Mouse (Mus musculus) embryonic facial prominence, embryonic 12.5 days (tissue): ENCODE results near the gene Mrps18b. TPM values are rescaled to one million over a fixed set of nuclear protein-coding genes. Genes with fewer than 3 reads are reported as not detected.

ENCODE experiments used
- ATAC-seq: fragments of 200-750 bp; cut with Nextera tagmentation; 2 replicates; pipeline ENCODE4 v1.8.0; 2017; ENCODE audit not compliant: insufficient number of reproducible peaks, insufficient read depth, low FRiP score, low TSS enrichment
- H3K27ac ChIP-seq: fragments of 300-500 bp; sonication (generic); 2 replicates; pipeline ENCODE4 v1.5.1; 2016; ENCODE audit warnings: mild to moderate bottlenecking
- H3K27me3 ChIP-seq: fragments of 300-500 bp; sonication (generic); 2 replicates; pipeline ENCODE4 v1.6.1; 2016; ENCODE audit warnings: mild to moderate bottlenecking, moderate library complexity
- H3K36me3 ChIP-seq: fragments of 300-500 bp; sonication (generic); 2 replicates; pipeline ENCODE4 v1.6.1; 2016; ENCODE audit warnings: mild to moderate bottlenecking
- H3K4me1 ChIP-seq: fragments of 300-500 bp; sonication (generic); 2 replicates; pipeline ENCODE4 v1.6.1; 2016
- H3K4me2 ChIP-seq: fragments of 300-500 bp; sonication (generic); replicated peaks from 2 replicates; pipeline ENCODE4 v1.6.1; 2016; ENCODE audit warnings: mild to moderate bottlenecking, moderate library complexity
- H3K4me3 ChIP-seq: fragments of 300-500 bp; sonication (generic); 2 replicates; pipeline ENCODE4 v1.5.1; 2016; ENCODE audit warnings: mild to moderate bottlenecking
- H3K9ac ChIP-seq: fragments of 300-500 bp; sonication (generic); 2 replicates; pipeline ENCODE4 v1.6.1; 2016; ENCODE audit warnings: mild to moderate bottlenecking, moderate library complexity
- H3K9me3 ChIP-seq: fragments of 300-500 bp; sonication (generic); 2 replicates; pipeline ENCODE4 v1.6.1; 2016; ENCODE audit warnings: mild to moderate bottlenecking, moderate library complexity
- WGBS: fragments of 180-500 bp; shearing (Covaris S2); methylation state at CpG from one replicate; pipeline ENCODE4 v1.1.7; 2016; 5-methylcytosine and 5-hydroxymethylcytosine counted together
- polyA plus RNA-seq: library from polyadenylated mRNA; unstranded; fragments of >200 nt; fragmentation: Nextera tagmentation; extraction: Ambion mirVana; gene quantifications from 2 replicates; pipeline ENCODE4 v1.2.1, GENCODE M21; 2016

The Mrps18b gene
- polyA plus RNA-seq, 1 experiment from 2014 or later, result 65.6 TPM

GRCm38 (mm10) chr17:35930627-35931026 lies 14.4 kb upstream of the Mrps18b start:
- ATAC-seq, result peak; percentile 24; the same call in 1 of the 2 replicates
- Histone ChIP-seq H3K4me2 (no peak overlapping the region), H3K27ac (no peak overlapping the region), H3K36me3 (peaks cover 60% of the 10 kb centered on the region), H3K4me3 (no peak overlapping the region), H3K4me1 (no peaks in the 10 kb centered on the region), H3K9ac (no peak overlapping the region), H3K27me3 (no peaks in the 10 kb centered on the region), H3K9me3 (no peaks in the 10 kb centered on the region)
- 94% methylated on average over 12 of the region's 12 CpGs for WGBS

GRCm38 (mm10) chr17:35929534-35929933 lies 13.3 kb upstream of the Mrps18b start:
- Histone ChIP-seq H3K36me3 (peaks cover 71% of the 10 kb centered on the region), H3K27me3 (no peaks in the 10 kb centered on the region), H3K4me1 (no peaks in the 10 kb centered on the region), H3K27ac (no peak overlapping the region), H3K9me3 (no peaks in the 10 kb centered on the region), H3K9ac (no peak overlapping the region), H3K4me3 (no peak overlapping the region), H3K4me2 (no peak overlapping the region)
- WGBS, result 96% methylated on average over 2 of the region's 2 CpGs
- no peak for ATAC-seq

- 83% methylated on average over 1 of the region's 1 CpGs for WGBS
Measured at GRCm38 (mm10) chr17:35927471-35927870, 11.3 kb upstream of the Mrps18b start.

GRCm38 (mm10) chr17:35923281-35923680 lies 7.1 kb upstream of the Mrps18b start:
- no peak overlapping the region for H3K27ac ChIP-seq
- WGBS, result 89% methylated on average over 4 of the region's 4 CpGs

More at GRCm38 (mm10) chr17:35927471-35927870, 11.3 kb upstream of the Mrps18b start:
- no peak for ATAC-seq
- Histone ChIP-seq H3K4me3 (no peak overlapping the region), H3K27me3 (no peaks in the 10 kb centered on the region), H3K9ac (no peak overlapping the region), H3K9me3 (no peaks in the 10 kb centered on the region), H3K4me2 (no peak overlapping the region), H3K27ac (no peak overlapping the region), H3K4me1 (no peaks in the 10 kb centered on the region), H3K36me3 (peaks cover 86% of the 10 kb centered on the region)

GRCm38 (mm10) chr17:35922566-35922965 lies 6.4 kb upstream of the Mrps18b start:
- H3K4me2 ChIP-seq, result no peak overlapping the region
- no peak for ATAC-seq
- no peaks in the 10 kb centered on the region for H3K27me3 ChIP-seq
- peaks cover 47% of the 10 kb centered on the region for H3K36me3 ChIP-seq
- H3K4me1 ChIP-seq, result peaks cover 19% of the 10 kb centered on the region
- H3K27ac ChIP-seq, result no peak overlapping the region
- H3K4me3 ChIP-seq, result no peak overlapping the region
- no peaks in the 10 kb centered on the region for H3K9me3 ChIP-seq
- 82% methylated on average over 3 of the region's 3 CpGs for WGBS
- no peak overlapping the region for H3K9ac ChIP-seq

More at GRCm38 (mm10) chr17:35923281-35923680, 7.1 kb upstream of the Mrps18b start:
- Histone ChIP-seq H3K4me3 (no peak overlapping the region), H3K9ac (no peak overlapping the region), H3K27me3 (no peaks in the 10 kb centered on the region), H3K4me2 (no peak overlapping the region), H3K9me3 (no peaks in the 10 kb centered on the region), H3K4me1 (peaks cover 19% of the 10 kb centered on the region), H3K36me3 (peaks cover 54% of the 10 kb centered on the region)
- no peak for ATAC-seq

- ATAC-seq, result no peak
- Histone ChIP-seq H3K4me2 (no peak overlapping the region), H3K27ac (no peak overlapping the region), H3K27me3 (no peaks in the 10 kb centered on the region), H3K4me3 (no peak overlapping the region), H3K4me1 (peaks cover 19% of the 10 kb centered on the region), H3K36me3 (peaks cover 41% of the 10 kb centered on the region), H3K9me3 (no peaks in the 10 kb centered on the region), H3K9ac (no peak overlapping the region)
- WGBS, result 88% methylated on average over 4 of the region's 4 CpGs
Measured at GRCm38 (mm10) chr17:35921710-35922109, 5.5 kb upstream of the Mrps18b start.

GRCm38 (mm10) chr17:35920862-35921562 lies 4.8 kb upstream of the Mrps18b start:
- WGBS, result 80% methylated on average over 5 of the region's 5 CpGs
- no peaks in the 10 kb centered on the region for H3K9me3 ChIP-seq
- no peak overlapping the region for H3K9ac ChIP-seq
- H3K4me1 ChIP-seq, result peaks cover 19% of the 10 kb centered on the region
- ATAC-seq, result no peak
- H3K4me3 ChIP-seq, result no peak overlapping the region
- no peak overlapping the region for H3K4me2 ChIP-seq
- H3K27ac ChIP-seq, result no peak overlapping the region
- no peaks in the 10 kb centered on the region for H3K27me3 ChIP-seq
- H3K36me3 ChIP-seq, result peaks cover 34% of the 10 kb centered on the region

- no peaks in the 10 kb centered on the region for H3K27me3 ChIP-seq
- H3K4me1 ChIP-seq, result peaks cover 22% of the 10 kb centered on the region
- H3K4me2 ChIP-seq, result peak overlapping the region; percentile 89
- no peak for ATAC-seq
- no peaks in the 10 kb centered on the region for H3K9me3 ChIP-seq
- H3K36me3 ChIP-seq, result peaks cover 28% of the 10 kb centered on the region
- H3K4me3 ChIP-seq, result no peak overlapping the region; the same call in 1 of the 2 replicates
- WGBS, result 83% methylated on average over 1 of the region's 1 CpGs
- H3K27ac ChIP-seq, result peak overlapping the region; percentile 98
- no peak overlapping the region for H3K9ac ChIP-seq
Measured at GRCm38 (mm10) chr17:35920384-35920783, 4.2 kb upstream of the Mrps18b start.

- 57% methylated on average over 6 of the region's 6 CpGs for WGBS
Measured at GRCm38 (mm10) chr17:35919864-35920301, 3.7 kb upstream of the Mrps18b start.

GRCm38 (mm10) chr17:35919060-35919715 lies 3.0 kb upstream of the Mrps18b start:
- peak overlapping the region; percentile 57 for H3K4me3 ChIP-seq
- H3K36me3 ChIP-seq, result peaks cover 16% of the 10 kb centered on the region
- H3K27ac ChIP-seq, result peak overlapping the region; percentile 98
- H3K27me3 ChIP-seq, result no peaks in the 10 kb centered on the region
- peak overlapping the region; percentile 82 for H3K9ac ChIP-seq
- no peaks in the 10 kb centered on the region for H3K9me3 ChIP-seq
- 14% methylated on average over 7 of the region's 7 CpGs for WGBS
- ATAC-seq, result peak; percentile 25; the same call in 1 of the 2 replicates
- peak overlapping the region; percentile 89 for H3K4me2 ChIP-seq
- H3K4me1 ChIP-seq, result peaks cover 23% of the 10 kb centered on the region

More at GRCm38 (mm10) chr17:35919864-35920301, 3.7 kb upstream of the Mrps18b start:
- peak overlapping the region; percentile 49; the same call in 1 of the 2 replicates for H3K9ac ChIP-seq
- peak overlapping the region; percentile 98 for H3K27ac ChIP-seq
- ATAC-seq, result no peak
- H3K4me1 ChIP-seq, result peaks cover 23% of the 10 kb centered on the region
- H3K9me3 ChIP-seq, result no peaks in the 10 kb centered on the region
- H3K27me3 ChIP-seq, result no peaks in the 10 kb centered on the region
- H3K36me3 ChIP-seq, result peaks cover 23% of the 10 kb centered on the region
- peak overlapping the region; percentile 89 for H3K4me2 ChIP-seq
- H3K4me3 ChIP-seq, result peak overlapping the region; percentile 28; the same call in 1 of the 2 replicates

- Histone ChIP-seq H3K9ac (peak overlapping the region; percentile 82), H3K27ac (peak overlapping the region; percentile 98), H3K4me1 (peaks cover 23% of the 10 kb centered on the region), H3K9me3 (no peaks in the 10 kb centered on the region), H3K27me3 (no peaks in the 10 kb centered on the region), H3K4me3 (peak overlapping the region; percentile 57), H3K4me2 (peak overlapping the region; percentile 89), H3K36me3 (peaks cover 8% of the 10 kb centered on the region)
- WGBS, result 0% methylated on average over 11 of the region's 11 CpGs
- ATAC-seq, result no peak
Measured at GRCm38 (mm10) chr17:35918276-35919059, 2.3 kb upstream of the Mrps18b start.
